Mouse (Mus musculus) cortical plate, adult 2 months (tissue): Measurements from ENCODE around the gene Dhx37. TPM values are rescaled to one million over a fixed set of nuclear protein-coding genes. Genes with fewer than 3 reads are reported as not detected.

Experiments used
- H3K27ac ChIP-seq: fragments of 200-500 bp; 2 replicates; pipeline ENCODE4 v1.5.1; 2012; ENCODE audit warnings: low read length, control low read depth, inconsistent platforms; ENCODE audit not compliant: insufficient read depth
- H3K4me1 ChIP-seq: fragments of 200-500 bp; 2 replicates; pipeline ENCODE4 v1.6.1; 2011; ENCODE audit warnings: low read length; ENCODE audit not compliant: control insufficient read depth, insufficient read depth
- H3K4me3 ChIP-seq: fragments of 200-500 bp; 2 replicates; pipeline ENCODE4 v1.5.1; 2011; ENCODE audit warnings: mild to moderate bottlenecking, low read length, control low read depth; ENCODE audit not compliant: insufficient read depth
- CTCF ChIP-seq: fragments of 200-500 bp; IDR thresholded peaks from 2 replicates; pipeline ENCODE4 v1.5.1; 2011; ENCODE audit warnings: mild to moderate bottlenecking, control low read depth, low read length; ENCODE audit not compliant: insufficient read depth; ENCODE audit errors: extremely low read depth
- POLR2A ChIP-seq: fragments of 200-500 bp; IDR thresholded peaks from 2 replicates; pipeline ENCODE4 v1.6.1; 2011; ENCODE audit warnings: mild to moderate bottlenecking, low read length, control low read depth; ENCODE audit not compliant: insufficient read depth; ENCODE audit errors: extremely low read depth
- polyA plus RNA-seq: library from polyadenylated mRNA; depleted of rRNA; stranded (reverse); fragments of >200 nt; gene quantifications from 2 replicates; pipeline ENCODE4 v1.2.3, GENCODE M21; 2012

Gene Dhx37
- polyA plus RNA-seq, 1 experiment, result 16.9 TPM

DNA sequence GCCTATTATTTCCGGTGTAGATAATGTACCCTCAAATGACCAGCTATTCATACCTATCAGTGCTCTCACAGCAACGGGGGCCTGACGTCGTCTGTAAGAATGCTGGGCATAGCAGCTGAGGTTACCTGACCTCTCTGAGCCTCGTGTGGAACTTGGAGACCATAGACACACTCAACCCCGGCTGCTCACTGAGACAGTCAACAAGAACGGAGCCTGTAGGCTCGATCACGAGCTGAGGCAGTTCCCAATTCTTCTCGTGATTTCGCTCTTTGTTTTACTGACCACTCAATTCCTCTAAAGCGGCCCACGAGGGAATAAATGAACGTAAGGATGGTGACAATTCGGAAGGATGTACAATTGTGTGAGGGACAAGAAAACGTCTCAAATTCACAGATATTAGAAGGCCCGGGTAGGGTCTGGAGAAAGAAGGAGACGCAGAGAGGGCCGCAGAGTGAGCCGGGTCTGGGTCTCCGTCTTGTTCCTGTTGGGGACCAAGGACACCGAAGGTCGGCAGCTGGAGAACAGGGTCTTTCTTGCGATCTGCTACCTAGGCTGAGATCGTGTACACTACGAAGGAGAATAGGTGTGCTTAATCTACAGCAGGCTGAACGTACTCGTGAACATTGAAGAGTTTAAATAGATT is 28.9 kb downstream of the Dhx37 start:
- TF ChIP-seq CTCF (no peak), POLR2A (0 out of 2 replicates have a peak, but pooled peaks have one; percentile 33)
- H3K4me3 ChIP-seq, result peak overlapping the region; percentile 56
- H3K4me1 ChIP-seq, result no peaks in the 10 kb centered on the region
- peak overlapping the region; percentile 66 for H3K27ac ChIP-seq

DNA sequence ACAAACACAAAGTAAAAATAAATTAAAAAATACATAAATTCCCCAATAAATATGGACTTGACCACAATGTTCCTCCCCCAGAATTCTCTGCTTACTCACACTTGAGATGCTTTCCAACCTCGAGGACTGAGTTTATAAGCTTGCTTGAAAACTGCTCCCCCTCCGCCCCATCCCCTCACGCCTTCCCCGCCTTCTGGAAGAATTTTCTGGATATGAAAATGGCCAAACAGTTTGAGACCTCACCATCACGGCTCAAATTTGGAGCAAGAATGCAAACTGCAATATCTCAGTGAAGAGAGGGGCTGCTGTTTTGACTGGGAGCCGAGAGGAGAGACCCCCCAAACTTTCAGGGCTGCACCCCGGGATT is 29.4 kb downstream of the Dhx37 start:
- H3K4me3 ChIP-seq, result peak overlapping the region; percentile 56
- peak overlapping the region; percentile 66; the same call in 1 of the 2 replicates for H3K27ac ChIP-seq
- no peaks in the 10 kb centered on the region for H3K4me1 ChIP-seq
- TF ChIP-seq POLR2A (no peak), CTCF (no peak)

DNA sequence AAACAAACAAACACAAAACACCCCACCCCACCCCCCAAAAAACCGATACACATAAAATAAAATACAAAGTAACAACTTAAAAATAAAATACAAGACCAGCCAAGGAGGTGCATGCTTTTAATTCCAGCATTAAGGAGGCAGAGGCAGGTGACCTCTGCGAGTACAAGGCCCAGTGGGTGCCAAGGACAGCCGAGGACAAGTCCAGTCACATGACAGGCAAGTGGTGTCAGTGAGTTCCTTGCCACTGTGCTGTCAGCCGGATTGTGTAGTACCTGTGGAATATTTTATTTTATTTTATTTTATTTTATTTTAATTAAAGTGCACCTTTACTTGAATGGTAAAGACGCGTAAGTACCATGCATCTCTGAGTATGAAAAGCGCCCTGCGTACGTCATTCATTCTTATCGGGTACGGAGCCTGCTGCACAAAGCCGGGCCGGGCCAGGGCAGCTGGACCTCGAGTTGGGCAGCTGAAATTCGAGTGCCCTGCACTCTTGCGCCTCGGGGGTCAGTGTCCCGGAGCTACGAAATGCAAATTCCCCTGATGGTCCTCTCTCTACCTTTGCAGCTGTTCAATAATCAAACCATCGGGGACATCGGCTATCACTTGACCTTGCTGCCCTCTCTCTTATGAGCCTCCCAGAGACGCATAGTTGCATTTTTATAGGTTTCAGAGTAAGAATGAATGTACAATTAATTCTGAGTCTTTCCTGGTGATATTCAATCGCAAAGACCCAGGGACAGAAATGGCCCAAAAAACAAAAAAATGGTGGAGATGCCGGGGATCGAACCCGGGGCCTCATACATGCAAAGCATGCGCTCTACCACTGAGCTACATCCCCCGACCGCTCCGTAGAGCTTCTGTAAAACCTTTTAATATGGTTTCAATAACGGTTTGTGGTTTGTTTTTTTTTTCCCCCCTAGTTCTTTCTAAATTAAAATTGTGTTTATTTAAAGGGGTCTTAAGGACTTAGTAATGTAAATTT is 30.1 kb downstream of the Dhx37 start:
- H3K27ac ChIP-seq, result no peak overlapping the region
- TF ChIP-seq POLR2A (no peak), CTCF (no peak)
- H3K4me3 ChIP-seq, result peak overlapping the region; percentile 56
- no peaks in the 10 kb centered on the region for H3K4me1 ChIP-seq

DNA sequence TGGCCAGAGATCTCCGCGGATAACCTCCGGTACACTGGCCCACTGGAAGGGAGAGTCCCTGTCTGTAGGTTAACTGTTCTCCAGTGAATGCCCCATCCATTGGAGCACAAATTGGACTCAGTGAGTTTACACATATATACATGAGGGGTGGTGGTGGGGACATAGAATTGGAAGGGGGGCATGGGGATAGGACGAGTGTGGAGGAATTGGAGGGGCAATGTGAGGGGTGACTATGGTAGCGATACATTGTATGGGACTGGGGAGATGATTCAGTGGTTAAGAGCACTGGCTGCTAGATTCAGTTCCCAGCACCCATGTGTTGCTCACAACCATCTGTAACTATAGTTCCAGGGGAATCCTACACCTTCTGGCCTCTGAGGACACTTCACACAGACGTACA is 30.9 kb downstream of the Dhx37 start:
- Histone ChIP-seq H3K4me1 (no peaks in the 10 kb centered on the region), H3K4me3 (no peak overlapping the region), H3K27ac (no peak overlapping the region)
- no peak for TF ChIP-seq POLR2A
- TF ChIP-seq CTCF, result no peak

DNA sequence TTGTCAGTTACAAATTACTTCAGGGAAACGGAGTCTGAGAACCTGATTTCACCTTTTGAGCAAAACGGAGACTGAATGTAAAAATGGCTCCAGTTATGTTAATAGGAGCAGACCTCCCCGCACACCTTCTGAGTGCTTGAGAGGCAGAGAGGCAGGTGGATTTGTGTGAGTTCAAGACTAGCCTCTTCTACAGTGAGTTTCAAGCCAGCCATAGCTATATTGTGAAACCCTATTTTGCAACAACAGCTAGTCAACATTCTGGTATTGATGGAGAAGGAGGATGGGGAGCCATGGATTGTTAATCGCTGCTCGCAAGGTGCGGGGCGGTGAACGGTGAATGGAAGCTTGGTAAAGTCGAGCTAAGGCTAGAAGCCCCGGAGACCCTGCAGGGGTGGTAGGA is 31.4 kb downstream of the Dhx37 start:
- H3K4me3 ChIP-seq, result no peak overlapping the region
- TF ChIP-seq CTCF (no peak), POLR2A (no peak)
- H3K27ac ChIP-seq, result no peak overlapping the region
- no peaks in the 10 kb centered on the region for H3K4me1 ChIP-seq

DNA sequence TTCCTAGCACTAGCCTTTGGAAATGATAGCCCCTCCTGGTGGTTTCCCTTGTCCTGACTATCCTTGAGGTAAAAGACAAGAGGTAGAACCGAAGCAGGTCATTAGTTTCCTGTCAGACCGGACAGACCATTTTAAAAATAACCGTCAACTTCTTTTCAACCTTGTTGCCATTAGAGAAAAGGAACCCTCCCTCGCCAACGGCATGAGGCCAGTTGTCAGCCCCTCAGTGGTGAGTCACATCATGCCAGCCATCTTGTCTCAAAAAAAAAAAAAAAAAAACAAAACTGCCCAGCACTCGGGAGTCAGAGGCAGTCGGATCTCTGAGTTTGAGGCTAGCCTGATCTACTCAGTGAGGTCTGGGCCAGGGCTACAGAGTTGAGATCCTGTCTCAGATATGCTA is 33.0 kb downstream of the Dhx37 start:
- H3K4me3 ChIP-seq, result no peak overlapping the region
- H3K4me1 ChIP-seq, result no peaks in the 10 kb centered on the region
- TF ChIP-seq POLR2A, result no peak
- TF ChIP-seq CTCF, result no peak
- no peak overlapping the region for H3K27ac ChIP-seq

DNA sequence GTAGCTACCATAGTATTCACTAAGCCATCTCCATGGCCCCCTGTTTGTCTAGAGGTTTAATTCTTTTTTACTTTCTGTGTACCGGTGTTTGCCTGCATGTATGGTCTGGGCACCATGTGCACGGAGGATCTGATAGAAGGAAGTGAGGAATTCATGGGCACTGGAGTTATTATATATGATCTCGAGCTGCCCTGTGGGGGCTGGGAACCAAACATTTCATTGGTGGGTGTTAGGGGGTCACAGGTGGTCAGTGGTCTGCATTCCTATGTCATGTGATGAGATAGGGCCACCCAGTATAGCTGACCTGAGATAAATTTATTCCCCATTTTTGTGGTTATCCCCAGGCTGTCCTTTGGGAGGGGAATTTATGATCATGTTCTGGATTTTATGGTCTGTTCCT is 38.9 kb downstream of the Dhx37 start:
- no peak overlapping the region for H3K4me3 ChIP-seq
- TF ChIP-seq POLR2A (no peak), CTCF (no peak)
- H3K4me1 ChIP-seq, result peaks cover 4% of the 10 kb centered on the region; the same call in 1 of the 2 replicates
- H3K27ac ChIP-seq, result peak overlapping the region; percentile 24

DNA sequence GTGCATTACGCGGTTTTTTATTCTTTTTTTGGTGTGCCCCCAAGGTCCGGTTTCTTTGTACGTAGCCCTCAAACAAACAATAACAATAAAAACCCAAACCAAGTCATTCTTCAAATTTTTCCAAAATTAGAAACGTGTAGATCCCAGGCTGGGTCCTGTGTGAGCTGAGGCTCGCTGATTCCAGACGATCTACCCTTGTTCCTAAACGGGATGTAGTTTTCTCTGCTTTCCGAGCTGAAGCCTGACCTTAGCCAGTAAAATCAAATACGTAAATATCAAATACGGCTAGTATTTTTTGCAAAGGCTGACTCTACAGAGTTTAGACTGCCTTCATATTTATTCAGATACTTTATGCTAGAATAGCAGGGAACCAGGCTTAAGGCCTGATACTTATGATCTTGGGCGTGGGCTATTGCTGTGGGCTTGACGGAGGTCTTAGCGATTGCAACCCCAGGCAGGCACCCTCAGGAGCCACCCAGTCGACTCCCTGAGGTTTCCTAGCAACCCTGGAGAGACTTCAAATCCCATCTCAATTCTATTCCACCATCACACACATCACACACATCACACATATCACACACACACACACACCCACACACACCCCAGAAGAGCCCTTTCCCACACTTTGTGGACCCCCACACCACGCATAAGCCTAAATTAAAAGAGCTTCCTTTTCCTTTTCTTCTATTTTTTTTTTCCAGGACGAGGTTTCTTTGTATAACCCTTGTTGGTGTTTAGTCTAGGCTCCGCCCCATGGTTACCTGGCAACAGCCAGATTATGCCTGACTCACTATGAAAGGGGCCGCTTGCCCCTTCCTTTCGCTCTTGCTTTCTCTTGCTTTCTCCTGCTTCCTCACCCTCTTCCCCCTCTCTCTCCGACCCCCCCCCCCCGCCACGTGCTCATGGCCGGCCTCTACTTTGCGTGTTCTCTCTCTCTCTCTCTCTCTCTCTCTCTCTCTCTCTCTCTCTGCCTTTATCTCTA is 40.0 kb downstream of the Dhx37 start:
- no peak for TF ChIP-seq CTCF
- TF ChIP-seq POLR2A, result no peak; the same call in 1 of the 2 replicates
- H3K4me3 ChIP-seq, result peak overlapping the region; percentile 17
- H3K27ac ChIP-seq, result peak overlapping the region; percentile 98
- H3K4me1 ChIP-seq, result peaks cover 4% of the 10 kb centered on the region; the same call in 1 of the 2 replicates

DNA sequence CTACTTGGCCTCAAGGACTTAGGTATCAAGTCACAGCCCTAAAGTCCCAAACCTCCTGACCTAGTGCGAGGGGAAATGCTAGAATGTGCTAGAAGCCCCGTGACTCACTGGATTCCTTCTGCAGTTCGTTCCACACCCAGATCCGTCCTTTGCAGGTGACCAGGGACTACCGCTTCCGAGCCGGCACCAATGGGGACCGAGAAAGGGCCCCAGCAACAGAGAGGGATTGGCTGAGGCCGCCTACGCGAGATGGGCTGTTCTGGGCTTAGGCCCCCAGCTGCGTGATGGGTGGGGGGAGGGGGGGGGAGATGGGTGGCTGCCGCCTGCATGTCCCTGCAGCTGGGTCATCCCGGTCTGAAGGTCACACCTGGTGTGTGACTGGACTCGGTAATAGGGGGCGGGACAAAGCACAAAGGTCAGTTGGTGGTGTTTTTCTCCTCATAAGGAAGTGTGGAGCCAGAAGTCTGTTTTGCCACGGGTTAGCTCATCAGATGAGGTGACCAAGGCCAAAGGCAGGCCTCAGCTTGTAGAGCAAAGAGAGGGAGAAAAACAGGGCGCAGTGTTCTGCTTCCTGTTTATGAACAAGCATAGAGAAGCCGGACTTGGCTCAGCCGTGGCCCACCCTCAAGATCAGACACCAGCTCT is 40.8 kb downstream of the Dhx37 start:
- peak; percentile 53 for TF ChIP-seq POLR2A
- no peak for TF ChIP-seq CTCF
- H3K27ac ChIP-seq, result peak overlapping the region; percentile 100
- H3K4me3 ChIP-seq, result peak overlapping the region; percentile 17
- peaks cover 4% of the 10 kb centered on the region; the same call in 1 of the 2 replicates for H3K4me1 ChIP-seq
